Mouse (Mus musculus) lung, embryonic 16.5 days (tissue): ENCODE data around the gene Actr3. TPM values are rescaled to one million over a fixed set of nuclear protein-coding genes. Genes with fewer than 3 reads are reported as not detected.
A peak's percentile ranks its signal among the peaks of the same experiment; 100 is the strongest.

ENCODE experiments used
- ATAC-seq: fragments of 200-750 bp; cut with Nextera tagmentation; 2 replicates; pipeline ENCODE4 v1.8.0; 2017; ENCODE audit warnings: low read depth, mild to moderate bottlenecking, moderate library complexity
- H3K27ac ChIP-seq: fragments of 300-500 bp; sonication (generic); 2 replicates; pipeline ENCODE4 v1.5.1; 2014; ENCODE audit warnings: mild to moderate bottlenecking, control low read depth, low read length
- H3K27me3 ChIP-seq: fragments of 300-500 bp; sonication (generic); 2 replicates; pipeline ENCODE4 v1.6.1; 2014; ENCODE audit warnings: low read depth, low read length, mixed read lengths; ENCODE audit not compliant: control insufficient read depth, insufficient read depth
- H3K36me3 ChIP-seq: fragments of 300-500 bp; sonication (generic); 2 replicates; pipeline ENCODE4 v1.6.1; 2014; ENCODE audit warnings: low read length; ENCODE audit not compliant: control insufficient read depth, insufficient read depth
- H3K4me1 ChIP-seq: fragments of 300-500 bp; sonication (generic); replicated peaks from 2 replicates; pipeline ENCODE4 v1.6.1; 2014; ENCODE audit warnings: low read length, mixed read lengths; ENCODE audit not compliant: control insufficient read depth, insufficient read depth
- H3K4me2 ChIP-seq: fragments of 300-500 bp; sonication (generic); 2 replicates; pipeline ENCODE4 v1.6.1; 2014; ENCODE audit warnings: low read depth, low read length, control low read depth
- H3K4me3 ChIP-seq: fragments of 300-500 bp; sonication (generic); 2 replicates; pipeline ENCODE4 v1.5.1; 2014; ENCODE audit warnings: mild to moderate bottlenecking, low read length, control low read depth
- H3K9ac ChIP-seq: fragments of 300-500 bp; sonication (generic); 2 replicates; pipeline ENCODE4 v1.6.1; 2014; ENCODE audit warnings: low read length, control low read depth
- H3K9me3 ChIP-seq: fragments of 300-500 bp; sonication (generic); 2 replicates; pipeline ENCODE4 v1.6.1; 2016; ENCODE audit warnings: low read length; ENCODE audit not compliant: control insufficient read depth
- WGBS: fragments of 180-500 bp; shearing (Covaris S2); extraction: QIAGEN DNeasy Blood & Tissue Kit; methylation state at CpG from one replicate; pipeline ENCODE4 v1.1.7; 2014; 5-methylcytosine and 5-hydroxymethylcytosine counted together
- polyA plus RNA-seq: library from polyadenylated mRNA; unstranded; fragments of >200 nt; fragmentation: Nextera tagmentation; extraction: Ambion mirVana; gene quantifications from 2 replicates; pipeline ENCODE4 v1.2.1, GENCODE M21; 2015

Gene Actr3
- polyA plus RNA-seq, 1 experiment from 2014 or later = 329 TPM

- H3K9me3 ChIP-seq = no peaks in the 10 kb centered on the region
- no peaks in the 10 kb centered on the region for H3K36me3 ChIP-seq
- ATAC-seq = no peak
- H3K9ac ChIP-seq = no peak overlapping the region
- no peaks in the 10 kb centered on the region for H3K27me3 ChIP-seq
- 86% methylated on average over 4 of the region's 4 CpGs for WGBS
- no peak overlapping the region for H3K4me3 ChIP-seq
- H3K4me1 ChIP-seq = peaks cover 5% of the 10 kb centered on the region; the same call in 1 of the 2 replicates
- no peak overlapping the region for H3K27ac ChIP-seq
- no peak overlapping the region for H3K4me2 ChIP-seq
These were observed 32.4 kb upstream of the Actr3 start for GRCm38 (mm10) chr1:125467936-125468335.

- Histone ChIP-seq H3K27ac (no peak overlapping the region), H3K9ac (no peak overlapping the region), H3K4me1 (peaks cover 7% of the 10 kb centered on the region; the same call in 1 of the 2 replicates), H3K4me3 (no peak overlapping the region), H3K36me3 (no peaks in the 10 kb centered on the region), H3K9me3 (no peaks in the 10 kb centered on the region), H3K27me3 (no peaks in the 10 kb centered on the region), H3K4me2 (no peak overlapping the region)
- ATAC-seq = peak; percentile 44; the same call in 1 of the 2 replicates
- WGBS = 30% methylated on average over 10 of the region's 10 CpGs
These were observed 31.2 kb upstream of the Actr3 start for GRCm38 (mm10) chr1:125466621-125467257.

GRCm38 (mm10) chr1:125464011-125464410 lies 28.5 kb upstream of the Actr3 start:
- H3K9ac ChIP-seq = no peak overlapping the region
- H3K4me2 ChIP-seq = no peak overlapping the region
- no peaks in the 10 kb centered on the region for H3K9me3 ChIP-seq
- H3K27me3 ChIP-seq = no peaks in the 10 kb centered on the region
- peaks cover 10% of the 10 kb centered on the region; the same call in 1 of the 2 replicates for H3K4me1 ChIP-seq
- WGBS = 83% methylated on average over 4 of the region's 4 CpGs
- H3K27ac ChIP-seq = no peak overlapping the region
- ATAC-seq = no peak
- H3K36me3 ChIP-seq = no peaks in the 10 kb centered on the region
- H3K4me3 ChIP-seq = no peak overlapping the region

GRCm38 (mm10) chr1:125463349-125463748 lies 27.8 kb upstream of the Actr3 start:
- Histone ChIP-seq H3K4me2 (no peak overlapping the region), H3K4me3 (no peak overlapping the region), H3K4me1 (peaks cover 11% of the 10 kb centered on the region; the same call in 1 of the 2 replicates), H3K27me3 (no peaks in the 10 kb centered on the region), H3K9me3 (no peaks in the 10 kb centered on the region), H3K36me3 (no peaks in the 10 kb centered on the region), H3K27ac (no peak overlapping the region), H3K9ac (no peak overlapping the region)
- 52% methylated on average over 2 of the region's 2 CpGs for WGBS
- ATAC-seq = no peak

- Histone ChIP-seq H3K27me3 (no peaks in the 10 kb centered on the region), H3K4me1 (peaks cover 11% of the 10 kb centered on the region; the same call in 1 of the 2 replicates), H3K4me2 (no peak overlapping the region), H3K4me3 (no peak overlapping the region), H3K9ac (no peak overlapping the region), H3K36me3 (no peaks in the 10 kb centered on the region), H3K9me3 (no peaks in the 10 kb centered on the region), H3K27ac (no peak overlapping the region)
- no peak for ATAC-seq
- 82% methylated on average over 1 of the region's 1 CpGs for WGBS
These were observed 27.4 kb upstream of the Actr3 start for GRCm38 (mm10) chr1:125462917-125463316.

GRCm38 (mm10) chr1:125458531-125458930 lies 23.0 kb upstream of the Actr3 start:
- H3K27ac ChIP-seq = 0 out of 2 replicates have a peak overlapping the region, but pooled peaks have one; percentile 3
- no peaks in the 10 kb centered on the region for H3K27me3 ChIP-seq
- H3K9me3 ChIP-seq = no peaks in the 10 kb centered on the region
- no peak overlapping the region for H3K9ac ChIP-seq
- no peaks in the 10 kb centered on the region for H3K36me3 ChIP-seq
- ATAC-seq = peak; percentile 89
- peaks cover 6% of the 10 kb centered on the region; the same call in 1 of the 2 replicates for H3K4me1 ChIP-seq
- H3K4me3 ChIP-seq = no peak overlapping the region
- 43% methylated on average over 5 of the region's 5 CpGs for WGBS
- H3K4me2 ChIP-seq = no peak overlapping the region

- Histone ChIP-seq H3K9me3 (no peaks in the 10 kb centered on the region), H3K27ac (no peak overlapping the region), H3K4me2 (no peak overlapping the region), H3K27me3 (no peaks in the 10 kb centered on the region), H3K36me3 (no peaks in the 10 kb centered on the region), H3K4me3 (no peak overlapping the region), H3K9ac (no peak overlapping the region), H3K4me1 (peaks cover 4% of the 10 kb centered on the region; the same call in 1 of the 2 replicates)
- ATAC-seq = no peak
- 74% methylated on average over 2 of the region's 2 CpGs for WGBS
These were observed 19.6 kb upstream of the Actr3 start for GRCm38 (mm10) chr1:125455128-125455527.

GRCm38 (mm10) chr1:125450282-125451000 lies 14.9 kb upstream of the Actr3 start:
- WGBS = 76% methylated on average over 4 of the region's 4 CpGs
- no peaks in the 10 kb centered on the region for H3K27me3 ChIP-seq
- no peaks in the 10 kb centered on the region for H3K9me3 ChIP-seq
- no peaks in the 10 kb centered on the region for H3K36me3 ChIP-seq
- no peak overlapping the region for H3K27ac ChIP-seq
- no peak overlapping the region for H3K4me3 ChIP-seq
- H3K4me1 ChIP-seq = no peaks in the 10 kb centered on the region
- no peak overlapping the region for H3K9ac ChIP-seq
- no peak overlapping the region for H3K4me2 ChIP-seq
- ATAC-seq = no peak

- ATAC-seq = no peak
These were observed 12.4 kb upstream of the Actr3 start for GRCm38 (mm10) chr1:125447926-125448325.

More at GRCm38 (mm10) chr1:125447926-125448325, 12.4 kb upstream of the Actr3 start:
- Histone ChIP-seq H3K9ac (no peak overlapping the region), H3K4me1 (no peaks in the 10 kb centered on the region), H3K27ac (no peak overlapping the region), H3K27me3 (no peaks in the 10 kb centered on the region), H3K9me3 (no peaks in the 10 kb centered on the region), H3K36me3 (no peaks in the 10 kb centered on the region), H3K4me2 (no peak overlapping the region), H3K4me3 (no peak overlapping the region)
